Mouse (Mus musculus) CH12.LX (cell line): ENCODE data around the gene Ddx42.

Experiments
- CHD1 ChIP-seq: IDR thresholded peaks from 2 replicates; pipeline ENCODE4 v1.6.1; 2012; ENCODE audit warnings: low read depth, low read length, improper control_type of control experiment, inconsistent platforms
- CTCF ChIP-seq, 2 experiments: IDR thresholded peaks in 1 of 2; conservative IDR thresholded peaks in 1 of 2; 2 replicates each; pipeline ENCODE4 v1.5.1; 2011 to 2012; ENCODE audit warnings: low read depth in 2 of 2, low read length in 2 of 2, improper control_type of control experiment in 1 of 2, inconsistent platforms in 1 of 2, mild to moderate bottlenecking in 1 of 2, moderate library complexity in 1 of 2
- E2F4 ChIP-seq: IDR thresholded peaks from 2 replicates; pipeline ENCODE4 v1.6.1; 2011; ENCODE audit warnings: low read depth, low read length, improper control_type of control experiment; ENCODE audit not compliant: insufficient replicate concordance
- ELF1 ChIP-seq: IDR thresholded peaks from 2 replicates; pipeline ENCODE4 v1.6.1; 2014; ENCODE audit warnings: low read depth, mild to moderate bottlenecking, inconsistent platforms, low read length, improper control_type of control experiment
- EP300 ChIP-seq: IDR thresholded peaks from 2 replicates; pipeline ENCODE4 v1.6.1; 2011; ENCODE audit warnings: low read length, improper control_type of control experiment
- IRF4 ChIP-seq: IDR thresholded peaks from 2 replicates; pipeline ENCODE4 v1.6.1; 2014; ENCODE audit warnings: low read depth, mild to moderate bottlenecking, inconsistent platforms, low read length, improper control_type of control experiment
- MAFK ChIP-seq: IDR thresholded peaks from 2 replicates; pipeline ENCODE4 v1.6.1; 2011; ENCODE audit warnings: low read length, improper control_type of control experiment; ENCODE audit not compliant: insufficient replicate concordance
- MXI1 ChIP-seq: IDR thresholded peaks from 2 replicates; pipeline ENCODE4 v1.6.1; 2011; ENCODE audit warnings: mild to moderate bottlenecking, low read depth, low read length, improper control_type of control experiment
- NELFE ChIP-seq: IDR thresholded peaks from 2 replicates; pipeline ENCODE4 v1.6.1; 2011; ENCODE audit warnings: low read depth, low read length, improper control_type of control experiment
- NRF1 ChIP-seq: IDR thresholded peaks from 2 replicates; pipeline ENCODE4 v1.6.1; 2014; ENCODE audit warnings: low read depth, mild to moderate bottlenecking, inconsistent platforms, low read length, improper control_type of control experiment, moderate library complexity
- POLR2A ChIP-seq: IDR thresholded peaks from 2 replicates; pipeline ENCODE4 v1.6.1; 2011; ENCODE audit warnings: low read depth, mild to moderate bottlenecking, improper control_type of control experiment, low read length
- POLR2AphosphoS2 ChIP-seq: IDR thresholded peaks from 2 replicates; pipeline ENCODE4 v1.6.1; 2011; ENCODE audit warnings: low read depth, low read length, improper control_type of control experiment
- TCF12 ChIP-seq: IDR thresholded peaks from 2 replicates; pipeline ENCODE4 v1.6.1; 2014; ENCODE audit warnings: low read depth, mild to moderate bottlenecking, inconsistent platforms, low read length, improper control_type of control experiment

DNA sequence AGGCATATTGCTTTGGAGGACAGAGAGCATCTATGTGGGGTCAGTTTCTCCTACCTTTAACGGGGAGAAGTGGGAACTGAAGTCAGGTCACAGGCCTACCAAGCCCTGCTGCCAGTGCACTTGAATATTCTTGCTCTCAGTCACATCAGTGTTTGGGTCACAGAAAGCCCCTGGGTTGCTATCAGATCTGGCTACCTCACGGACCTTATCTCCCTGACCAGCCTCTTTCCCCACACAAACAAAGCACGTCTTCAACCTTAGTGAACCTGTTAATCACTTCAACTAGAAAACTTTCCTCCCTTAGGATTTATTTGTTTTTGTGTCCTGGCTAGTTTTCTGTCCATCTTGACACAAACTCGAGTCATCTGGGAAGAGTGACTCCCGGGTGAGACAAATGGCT is 40.4 kb upstream of the Ddx42 start:
- no peak for TF ChIP-seq TCF12
- no peak for TF ChIP-seq EP300
- no peak for TF ChIP-seq POLR2A
- no peak for TF ChIP-seq IRF4
- no peak for TF ChIP-seq E2F4
- TF ChIP-seq POLR2AphosphoS2: no peak
- no peak for TF ChIP-seq MXI1
- no peak for TF ChIP-seq CTCF (conservative IDR thresholded peaks at IDR 0.05 in 1 of 2, IDR thresholded peaks at IDR 0.05 in 1 of 2; ENCODE audit: low read depth in 2 of 2, low read length in 2 of 2)
- TF ChIP-seq CHD1: no peak
- TF ChIP-seq MAFK: no peak
- TF ChIP-seq NRF1: no peak
- TF ChIP-seq NELFE: no peak
- no peak for TF ChIP-seq ELF1
